Mouse (Mus musculus) kidney, postnatal 4 days (tissue): ENCODE data around the gene Fam222a.

Experiments
- DNase-seq, 2 experiments: peaks; one replicate each; pipeline ENCODE4 v3.0.0; 2021; ENCODE audit warnings: mixed read lengths in 2 of 2

The Fam222a gene

DNA sequence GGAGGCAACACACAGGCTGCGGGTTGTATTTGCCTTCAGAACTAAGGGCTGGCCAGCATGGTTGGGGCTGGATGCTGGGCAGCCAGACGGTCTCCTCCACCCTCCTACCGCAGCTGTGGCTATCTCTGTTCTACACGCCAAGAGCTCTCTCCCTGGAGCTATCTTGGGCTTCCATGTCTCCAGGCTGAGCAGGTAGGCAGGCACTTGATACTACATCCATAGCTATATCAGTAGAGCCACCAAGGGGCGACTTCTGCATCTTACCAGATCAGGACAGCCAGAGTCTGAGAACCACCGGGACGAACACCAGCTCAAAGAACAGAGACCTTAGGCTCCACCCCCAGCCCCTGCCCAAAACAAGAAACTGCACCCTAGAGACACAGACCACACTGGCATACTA is 47.0 kb downstream of the Fam222a start:
- no peak for DNase-seq

GRCm38 (mm10) chr5:114616336-114617061 is 48.7 kb downstream of the Fam222a start:
- no peak for DNase-seq

DNA sequence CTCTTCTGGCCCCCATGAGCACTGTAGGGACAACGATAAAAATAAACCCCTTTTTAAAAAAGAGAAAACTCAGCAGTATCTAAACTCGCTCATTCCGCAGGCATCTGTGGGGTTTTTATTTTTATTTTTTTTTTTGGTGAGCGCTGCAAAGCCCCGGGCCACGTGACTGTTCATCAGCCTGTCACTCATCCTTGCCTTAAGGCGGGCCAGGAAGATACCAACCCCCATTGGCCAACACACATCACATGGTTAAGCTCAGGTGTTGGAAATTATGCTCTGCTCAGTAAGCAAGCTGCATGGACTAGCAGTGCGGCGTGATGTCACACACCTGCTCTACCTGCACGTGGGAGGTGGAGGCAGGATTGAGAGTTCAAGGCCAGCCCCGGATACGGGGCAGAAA is 50.0 kb downstream of the Fam222a start:
- no peak for DNase-seq

GRCm38 (mm10) chr5:114618851-114619250 is 51.0 kb downstream of the Fam222a start:
- peak; percentile 92 to 93 for DNase-seq

- no peak for DNase-seq
Measured at GRCm38 (mm10) chr5:114620305-114620704, 52.5 kb downstream of the Fam222a start.

DNA sequence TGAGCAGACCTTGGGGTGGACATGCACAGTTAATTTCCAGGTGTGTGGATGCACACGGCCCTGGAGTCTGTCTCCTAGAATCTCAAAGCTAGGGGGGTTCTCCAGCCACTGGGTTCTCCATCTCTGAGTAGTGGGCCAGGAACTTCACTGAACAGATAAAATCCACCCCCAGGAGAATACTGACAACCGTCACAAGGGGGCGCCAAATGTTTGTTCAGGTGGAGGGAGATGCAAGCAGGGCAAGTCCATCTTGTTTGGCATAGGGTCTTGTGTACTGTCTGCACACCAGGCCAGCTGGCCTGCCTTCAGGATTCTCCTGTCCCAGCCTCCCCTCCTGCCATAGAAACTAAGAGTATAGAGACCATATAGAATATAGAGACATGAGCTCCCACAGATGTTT is 57.8 kb downstream of the Fam222a start:
- DNase-seq, result peak; percentile 83 to 85

GRCm38 (mm10) chr5:114631336-114631735 is 63.5 kb downstream of the Fam222a start:
- DNase-seq, result peak; percentile 51 to 58

GRCm38 (mm10) chr5:114636091-114636490 is 68.3 kb downstream of the Fam222a start:
- no peak for DNase-seq

GRCm38 (mm10) chr5:114638769-114639644 is 71.2 kb downstream of the Fam222a start:
- peak; percentile 95 for DNase-seq

GRCm38 (mm10) chr5:114639645-114639957 is 71.8 kb downstream of the Fam222a start:
- no peak for DNase-seq

DNA sequence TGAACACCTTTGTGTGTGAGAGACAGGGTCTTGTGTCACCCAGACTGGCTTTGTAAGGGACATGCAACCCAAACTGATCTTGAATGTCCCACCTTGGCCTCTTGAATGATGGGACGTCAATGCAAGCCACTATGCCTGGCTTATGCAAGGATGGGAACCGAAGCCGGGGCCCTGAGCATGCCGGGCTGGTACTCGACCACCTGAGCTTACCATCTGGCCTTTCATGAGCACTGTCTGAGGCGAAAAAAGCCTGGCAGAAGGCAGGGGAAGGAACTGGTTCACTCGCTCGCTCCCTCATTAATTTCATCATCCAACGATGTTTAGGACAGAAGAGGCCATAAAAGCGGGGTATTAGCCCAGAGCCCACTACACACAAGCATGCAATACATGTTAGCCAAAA is 73.0 kb downstream of the Fam222a start:
- DNase-seq, result no peak

- no peak for DNase-seq
Measured at GRCm38 (mm10) chr5:114644918-114645317, 77.1 kb downstream of the Fam222a start.

DNA sequence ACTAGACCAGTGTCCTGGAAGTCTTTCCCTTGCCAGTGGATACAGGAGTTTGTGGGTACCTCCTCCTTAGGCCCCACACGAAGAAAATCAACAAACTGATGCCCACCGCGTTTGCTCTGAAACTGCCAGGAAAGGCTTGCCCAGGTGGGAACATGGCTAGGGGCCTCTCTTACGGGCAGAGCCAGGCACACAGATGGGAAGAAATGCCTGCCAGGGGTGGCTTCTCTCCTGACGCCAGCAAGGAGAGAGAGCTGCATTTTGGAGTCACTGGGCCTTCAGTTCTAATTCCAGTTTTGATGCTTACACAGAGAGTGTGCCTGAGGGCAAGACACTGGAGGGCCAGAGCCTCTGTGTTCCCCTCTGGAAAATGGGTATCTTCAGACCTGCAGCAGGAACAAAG is 78.1 kb downstream of the Fam222a start:
- no peak for DNase-seq

- DNase-seq, result peak; percentile 68 to 79
Measured at GRCm38 (mm10) chr5:114647211-114647974, 79.6 kb downstream of the Fam222a start.

GRCm38 (mm10) chr5:114648728-114649311 is 81.0 kb downstream of the Fam222a start:
- peak in 1 of 2 experiments; percentile 60 for DNase-seq

DNA sequence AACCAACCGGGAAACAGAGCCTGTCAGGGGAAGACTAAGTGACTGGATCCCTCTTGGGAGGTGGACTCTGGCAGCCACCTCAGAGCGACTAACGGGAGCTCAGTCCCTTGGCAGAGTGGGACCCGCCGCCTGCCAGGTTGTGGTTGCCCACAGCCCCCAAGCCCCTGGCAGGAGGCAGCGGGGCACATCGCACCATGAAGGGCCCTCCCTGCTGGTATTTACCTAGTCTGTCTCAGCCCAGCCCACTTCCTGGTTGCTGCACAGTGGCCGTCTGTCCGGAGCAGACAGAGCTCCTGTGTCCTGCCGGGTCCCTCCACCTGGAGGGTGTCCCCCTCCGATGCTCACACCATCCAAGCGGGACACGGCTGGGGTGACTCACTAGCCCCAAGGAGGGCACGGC is 83.2 kb downstream of the Fam222a start:
- DNase-seq, result no peak

GRCm38 (mm10) chr5:114651449-114651848 is 83.6 kb downstream of the Fam222a start:
- DNase-seq, result no peak

DNA sequence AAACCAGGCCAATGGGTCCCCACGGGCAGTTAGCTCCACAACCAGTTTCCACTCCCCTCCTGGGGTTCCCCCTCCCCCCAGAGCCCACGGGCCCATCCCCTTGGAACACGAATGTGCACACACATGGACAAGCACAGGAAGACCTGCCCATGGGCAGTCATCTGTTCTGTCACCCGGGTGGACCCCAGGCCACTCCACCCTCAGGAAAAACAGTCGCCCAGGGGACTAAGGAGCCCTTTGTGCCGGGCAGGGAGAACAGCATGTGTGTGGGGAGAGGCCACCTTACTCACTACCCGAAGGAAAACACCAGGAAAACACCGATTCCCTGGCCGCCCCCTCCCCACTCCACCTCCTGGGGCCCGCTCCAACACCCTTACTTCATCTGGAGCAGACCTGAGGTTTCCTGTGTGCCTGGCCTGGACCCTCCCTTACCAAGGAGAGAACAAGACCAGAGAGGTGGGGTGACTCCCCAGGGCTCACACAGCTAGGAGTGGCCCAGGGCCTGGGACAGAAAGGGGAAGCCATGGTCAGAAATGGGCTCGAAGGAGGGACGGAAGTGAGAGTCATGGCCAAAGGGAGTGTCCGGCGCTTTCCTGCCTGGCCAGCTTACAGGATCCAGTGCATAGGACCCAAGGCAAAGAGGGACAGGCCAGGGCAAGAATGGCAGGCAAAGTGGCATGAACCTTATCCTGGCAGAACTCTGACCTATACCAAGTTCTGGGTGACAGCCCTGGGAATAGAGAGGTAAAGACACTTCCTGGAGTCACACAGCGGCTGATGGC is 86.0 kb downstream of the Fam222a start:
- DNase-seq, result no peak

- DNase-seq, result peak in 1 of 2 experiments; percentile 53
Measured at GRCm38 (mm10) chr5:114655721-114656120, 87.9 kb downstream of the Fam222a start.

DNA sequence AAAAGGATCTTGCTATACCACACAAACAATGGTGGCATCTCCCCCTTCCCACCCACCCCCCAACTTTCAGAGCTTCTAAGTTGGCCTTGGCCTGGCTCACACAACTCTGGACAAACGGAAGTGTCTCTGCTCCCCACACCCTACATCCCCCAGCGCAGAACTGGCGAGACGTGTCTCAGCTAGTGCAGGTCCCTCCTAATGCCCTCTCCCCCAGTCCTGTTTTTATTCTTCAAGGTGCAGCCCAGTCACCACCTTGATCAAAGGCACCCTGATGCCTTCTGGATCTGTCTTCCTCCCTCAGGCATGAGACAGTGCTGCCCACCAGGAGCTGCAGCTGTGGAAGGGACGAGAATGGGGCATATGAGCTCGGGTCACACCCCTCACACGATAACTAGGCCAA is 88.5 kb downstream of the Fam222a start:
- no peak for DNase-seq

GRCm38 (mm10) chr5:114657426-114657825 is 89.6 kb downstream of the Fam222a start:
- DNase-seq, result peak; percentile 64 to 80

GRCm38 (mm10) chr5:114658255-114658654 is 90.4 kb downstream of the Fam222a start, which contains the start of gene Trpv4:
Gene Trpv4 (minus strand): TSS chr5:114658421.
- DNase-seq, result peak; percentile 46 to 69
